Mouse (Mus musculus) liver, embryonic 14.5 days (tissue): ENCODE results near the gene Gak.

Experiments
- CTCF ChIP-seq: IDR thresholded peaks from 2 replicates; pipeline ENCODE4 v1.5.1; 2016; ENCODE audit warnings: antibody characterized with exemption, low read depth, control low read depth
- EP300 ChIP-seq: IDR thresholded peaks from 2 replicates; pipeline ENCODE4 v1.6.1; 2016; ENCODE audit warnings: antibody characterized with exemption, low read depth

DNA sequence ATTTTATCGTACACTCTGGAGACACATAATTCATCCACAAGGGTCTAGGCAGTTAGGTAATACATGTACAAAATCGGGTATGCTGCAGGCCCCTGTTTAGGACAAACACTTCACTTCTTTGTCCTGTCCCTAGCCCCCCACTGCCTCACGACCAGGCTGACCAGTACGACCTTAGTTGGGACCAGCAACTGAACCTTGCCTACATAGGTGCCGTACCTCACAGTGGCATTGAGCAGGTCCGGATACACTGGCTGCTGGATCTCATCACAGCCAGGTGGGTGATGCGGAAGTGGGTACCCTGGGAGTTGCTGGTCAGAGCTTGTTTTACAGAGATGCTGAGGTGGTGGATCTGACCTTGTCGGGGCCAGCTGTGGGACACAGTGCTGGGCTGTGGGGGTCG lies 40.4 kb upstream of the Gak start:
- TF ChIP-seq EP300, result no peak
- no peak for TF ChIP-seq CTCF
